Mouse (Mus musculus) intestine, postnatal 0 days (tissue): Measurements from ENCODE around the gene Lrrc61. TPM values are rescaled to one million over a fixed set of nuclear protein-coding genes. Genes with fewer than 3 reads are reported as not detected.
A peak's percentile ranks its signal among the peaks of the same experiment; 100 is the strongest.

Experiments used
- ATAC-seq: fragments of 200-750 bp; cut with Nextera tagmentation; 2 replicates; pipeline ENCODE4 v1.8.0; 2017; ENCODE audit warnings: mild to moderate bottlenecking, moderate TSS enrichment, moderate library complexity
- H3K27ac ChIP-seq: fragments of 300-500 bp; sonication (generic); 2 replicates; pipeline ENCODE4 v1.5.1; 2014; ENCODE audit warnings: mild to moderate bottlenecking, low read depth, low read length, moderate library complexity
- H3K27me3 ChIP-seq: fragments of 300-500 bp; sonication (generic); replicated peaks from 2 replicates; pipeline ENCODE4 v1.6.1; 2014; ENCODE audit warnings: low read length, mixed read lengths; ENCODE audit not compliant: control insufficient read depth, insufficient read depth
- H3K36me3 ChIP-seq: fragments of 300-500 bp; sonication (generic); 2 replicates; pipeline ENCODE4 v1.6.1; 2014; ENCODE audit warnings: mild to moderate bottlenecking, moderate library complexity; ENCODE audit not compliant: control insufficient read depth, insufficient read depth
- H3K4me1 ChIP-seq: fragments of 300-500 bp; sonication (generic); replicated peaks from 2 replicates; pipeline ENCODE4 v1.6.1; 2014; ENCODE audit warnings: antibody characterized with exemption, low read length, mixed read lengths; ENCODE audit not compliant: control insufficient read depth, insufficient read depth
- H3K4me2 ChIP-seq: fragments of 300-500 bp; sonication (generic); replicated peaks from 2 replicates; pipeline ENCODE4 v1.6.1; 2014; ENCODE audit warnings: low read depth, mild to moderate bottlenecking, moderate library complexity
- H3K4me3 ChIP-seq: fragments of 300-500 bp; sonication (generic); 2 replicates; pipeline ENCODE4 v1.5.1; 2014; ENCODE audit warnings: low read depth, low read length
- H3K9ac ChIP-seq: fragments of 300-500 bp; sonication (generic); 2 replicates; pipeline ENCODE4 v1.6.1; 2014; ENCODE audit warnings: mild to moderate bottlenecking, low read depth, low read length
- H3K9me3 ChIP-seq: fragments of 300-500 bp; sonication (generic); 2 replicates; pipeline ENCODE4 v1.6.1; 2016; ENCODE audit warnings: mixed run types; ENCODE audit not compliant: control insufficient read depth
- CTCF ChIP-seq: sonication (generic); IDR thresholded peaks from 2 replicates; pipeline ENCODE4 v1.5.1; 2016; ENCODE audit warnings: low read depth, mild to moderate bottlenecking, control low read depth, antibody characterized with exemption, moderate library complexity
- WGBS: fragments of 180-500 bp; shearing (Covaris S2); extraction: QIAGEN DNeasy Blood & Tissue Kit; methylation state at CpG from one replicate; pipeline ENCODE4 v1.1.7; 2014; 5-methylcytosine and 5-hydroxymethylcytosine counted together
- polyA plus RNA-seq: library from polyadenylated mRNA; unstranded; fragments of >200 nt; fragmentation: Nextera tagmentation; extraction: Ambion mirVana; gene quantifications from 2 replicates; pipeline ENCODE4 v1.2.1, GENCODE M21; 2015

Lrrc61 gene
- polyA plus RNA-seq, 1 experiment from 2014 or later, result 7.6 TPM

GRCm38 (mm10) chr6:48600594-48600993 is 46.0 kb downstream of the Lrrc61 start:
- H3K27ac ChIP-seq, result no peak overlapping the region
- H3K4me2 ChIP-seq, result no peak overlapping the region
- no peak for TF ChIP-seq CTCF
- H3K27me3 ChIP-seq, result no peaks in the 10 kb centered on the region
- no peak for ATAC-seq
- 93% methylated on average over 1 of the region's 1 CpGs for WGBS
- no peak overlapping the region for H3K4me3 ChIP-seq
- 0 out of 2 replicates have a peak, but pooled peaks cover 3% of the 10 kb centered on the region for H3K4me1 ChIP-seq
- no peak overlapping the region for H3K9ac ChIP-seq
- H3K36me3 ChIP-seq, result peaks cover 37% of the 10 kb centered on the region
- H3K9me3 ChIP-seq, result no peaks in the 10 kb centered on the region

- no peak for TF ChIP-seq CTCF
- peak; percentile 98 for ATAC-seq
- Histone ChIP-seq H3K4me1 (0 out of 2 replicates have a peak, but pooled peaks cover 3% of the 10 kb centered on the region), H3K4me2 (peak within 1 kb of the TSS; percentile 92), H3K9ac (peak within 1 kb of the TSS; percentile 59), H3K4me3 (peak within 1 kb of the TSS; percentile 70), H3K9me3 (no peaks in the 10 kb centered on the region), H3K27me3 (no peaks in the 10 kb centered on the region), H3K27ac (peak within 1 kb of the TSS; percentile 41; the same call in 1 of the 2 replicates), H3K36me3 (peaks cover 29% of the 10 kb centered on the region)
- 4% methylated on average over 42 of the region's 42 CpGs for WGBS
These were observed 46.9 kb downstream of the Lrrc61 start, which contains the start of gene Zfp775 for GRCm38 (mm10) chr6:48601271-48602079. Zfp775 (plus strand) TSS chr6:48602063.

- H3K9me3 ChIP-seq, result no peaks in the 10 kb centered on the region
- no peaks in the 10 kb centered on the region for H3K27me3 ChIP-seq
- no peak for TF ChIP-seq CTCF
- peak overlapping the region; percentile 59 for H3K9ac ChIP-seq
- WGBS, result under 1% methylated on average over 28 of the region's 28 CpGs
- peak overlapping the region; percentile 92 for H3K4me2 ChIP-seq
- peak overlapping the region; percentile 41; the same call in 1 of the 2 replicates for H3K27ac ChIP-seq
- 0 out of 2 replicates have a peak, but pooled peaks cover 3% of the 10 kb centered on the region for H3K4me1 ChIP-seq
- peak overlapping the region; percentile 70 for H3K4me3 ChIP-seq
- peak; percentile 74 for ATAC-seq
- H3K36me3 ChIP-seq, result peaks cover 21% of the 10 kb centered on the region
These were observed 47.6 kb downstream of the Lrrc61 start for GRCm38 (mm10) chr6:48602080-48602741.

- no peak overlapping the region for H3K4me2 ChIP-seq
- 70% methylated on average over 2 of the region's 2 CpGs for WGBS
These were observed 53.5 kb downstream of the Lrrc61 start for GRCm38 (mm10) chr6:48608124-48608523.

DNA sequence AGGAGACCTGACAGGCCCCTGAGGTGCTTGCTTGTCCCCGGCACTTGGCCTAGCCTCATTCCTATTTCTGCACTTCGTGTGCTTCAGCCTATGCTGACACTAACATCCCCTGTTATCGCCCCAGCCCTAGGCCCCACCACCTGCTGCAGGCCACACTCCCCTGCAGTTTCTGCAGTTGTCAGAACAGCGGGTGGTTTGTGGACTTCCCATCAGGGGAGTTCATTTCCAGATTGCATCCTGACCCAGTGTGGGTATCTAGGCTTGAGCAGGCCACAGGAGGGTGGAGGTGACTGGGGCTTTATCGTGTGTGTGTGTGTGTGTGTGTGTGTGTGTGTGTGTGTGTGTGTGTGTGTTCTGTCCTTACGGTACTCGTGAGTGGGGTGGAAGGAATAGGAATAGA is 54.9 kb downstream of the Lrrc61 start:
- 69% methylated on average over 7 of the region's 7 CpGs for WGBS
- TF ChIP-seq CTCF, result no peak

More at GRCm38 (mm10) chr6:48608124-48608523, 53.5 kb downstream of the Lrrc61 start:
- H3K9ac ChIP-seq, result no peak overlapping the region
- ATAC-seq, result no peak
- no peak overlapping the region for H3K27ac ChIP-seq
- no peak for TF ChIP-seq CTCF
- H3K4me3 ChIP-seq, result no peak overlapping the region
- H3K9me3 ChIP-seq, result no peaks in the 10 kb centered on the region
- H3K36me3 ChIP-seq, result no peaks in the 10 kb centered on the region
- no peaks in the 10 kb centered on the region for H3K4me1 ChIP-seq
- H3K27me3 ChIP-seq, result no peaks in the 10 kb centered on the region

GRCm38 (mm10) chr6:48610657-48611056 is 56.1 kb downstream of the Lrrc61 start:
- Histone ChIP-seq H3K4me1 (no peaks in the 10 kb centered on the region), H3K36me3 (peaks cover 8% of the 10 kb centered on the region; the same call in 1 of the 2 replicates), H3K27ac (no peak overlapping the region), H3K4me2 (no peak overlapping the region), H3K9me3 (no peaks in the 10 kb centered on the region), H3K9ac (no peak overlapping the region), H3K4me3 (no peak overlapping the region), H3K27me3 (no peaks in the 10 kb centered on the region)
- ATAC-seq, result no peak
- TF ChIP-seq CTCF, result peak; percentile 52
- WGBS, result 51% methylated on average over 3 of the region's 3 CpGs

More for the DNA sequence above, 54.9 kb downstream of the Lrrc61 start:
- Histone ChIP-seq H3K36me3 (peaks cover 8% of the 10 kb centered on the region; the same call in 1 of the 2 replicates), H3K9ac (no peak overlapping the region), H3K27me3 (no peaks in the 10 kb centered on the region), H3K4me1 (no peaks in the 10 kb centered on the region), H3K9me3 (no peaks in the 10 kb centered on the region), H3K4me2 (no peak overlapping the region), H3K4me3 (no peak overlapping the region), H3K27ac (no peak overlapping the region)
- ATAC-seq, result no peak
